Mouse (Mus musculus) thymus, postnatal 4 days (tissue): ENCODE measurements at regions not wholly inside any gene's neighbourhood (a gene's known extent, or its start where the extent isn't known, plus 50 kb on each side); places are given as distances from the start of the nearest gene placed in this dataset.
A peak's percentile ranks its signal among the peaks of the same experiment; 100 is the strongest.

Experiments used
- DNase-seq: peaks from one replicate; pipeline ENCODE4 v3.0.0; 2021

- DNase-seq: no peak
Observed at GRCm38 (mm10) chr3:35027898-35028297, 377.7 kb downstream of the Sox2 start.

- DNase-seq: no peak
Observed at GRCm38 (mm10) chr3:35029924-35030323, 379.7 kb downstream of the Sox2 start.

GRCm38 (mm10) chr3:35033587-35033986 is 383.4 kb downstream of the Sox2 start:
- DNase-seq: no peak

- DNase-seq: no peak
Observed at GRCm38 (mm10) chr3:35035234-35035633, 385.0 kb downstream of the Sox2 start.

- DNase-seq: no peak
Observed at GRCm38 (mm10) chr3:35043705-35044104, 393.5 kb downstream of the Sox2 start.

GRCm38 (mm10) chr3:35059438-35059837 is 409.2 kb downstream of the Sox2 start:
- DNase-seq: no peak

- peak; percentile 7 for DNase-seq
Observed at GRCm38 (mm10) chr3:35060042-35060441, 409.8 kb downstream of the Sox2 start.

GRCm38 (mm10) chr3:35066824-35067223 is 416.6 kb downstream of the Sox2 start:
- DNase-seq: no peak

- no peak for DNase-seq
Observed at GRCm38 (mm10) chr3:35068586-35068985, 418.4 kb downstream of the Sox2 start.

GRCm38 (mm10) chr3:35071046-35071445 is 420.8 kb downstream of the Sox2 start:
- no peak for DNase-seq

- no peak for DNase-seq
Observed at GRCm38 (mm10) chr3:35079887-35080286, 429.7 kb downstream of the Sox2 start.

GRCm38 (mm10) chr3:35084091-35084867 is 434.1 kb downstream of the Sox2 start:
- DNase-seq: no peak

GRCm38 (mm10) chr3:35088241-35089080 is 438.3 kb downstream of the Sox2 start:
- DNase-seq: no peak

GRCm38 (mm10) chr3:35090496-35091133 is 440.4 kb downstream of the Sox2 start:
- no peak for DNase-seq

GRCm38 (mm10) chr3:35093001-35093400 is 442.8 kb downstream of the Sox2 start:
- DNase-seq: no peak

GRCm38 (mm10) chr3:35095221-35095620 is 445.0 kb downstream of the Sox2 start:
- no peak for DNase-seq

GRCm38 (mm10) chr3:35096381-35096780 is 446.2 kb downstream of the Sox2 start:
- DNase-seq: no peak

GRCm38 (mm10) chr3:35097766-35098165 is 447.6 kb downstream of the Sox2 start:
- DNase-seq: no peak

- no peak for DNase-seq
Observed at GRCm38 (mm10) chr3:35099226-35099625, 449.0 kb downstream of the Sox2 start.

GRCm38 (mm10) chr3:35099876-35100420 is 449.7 kb downstream of the Sox2 start:
- no peak for DNase-seq

GRCm38 (mm10) chr3:35101286-35101685 is 451.1 kb downstream of the Sox2 start:
- no peak for DNase-seq

GRCm38 (mm10) chr3:35101951-35102350 is 451.7 kb downstream of the Sox2 start:
- no peak for DNase-seq
